Mouse (Mus musculus): ENCODE data around the gene Kcnk13. TPM values are rescaled to one million over a fixed set of nuclear protein-coding genes. Genes with fewer than 3 reads are reported as not detected.
"Not testable (repeated sequence)": the region's sequence is repeated elsewhere in the genome, so short reads cannot be mapped to it uniquely, and the experiment has no call there.

The Kcnk13 gene
- polyA plus RNA-seq, 1 experiment from 2014 or later: 0.66 TPM

DNA sequence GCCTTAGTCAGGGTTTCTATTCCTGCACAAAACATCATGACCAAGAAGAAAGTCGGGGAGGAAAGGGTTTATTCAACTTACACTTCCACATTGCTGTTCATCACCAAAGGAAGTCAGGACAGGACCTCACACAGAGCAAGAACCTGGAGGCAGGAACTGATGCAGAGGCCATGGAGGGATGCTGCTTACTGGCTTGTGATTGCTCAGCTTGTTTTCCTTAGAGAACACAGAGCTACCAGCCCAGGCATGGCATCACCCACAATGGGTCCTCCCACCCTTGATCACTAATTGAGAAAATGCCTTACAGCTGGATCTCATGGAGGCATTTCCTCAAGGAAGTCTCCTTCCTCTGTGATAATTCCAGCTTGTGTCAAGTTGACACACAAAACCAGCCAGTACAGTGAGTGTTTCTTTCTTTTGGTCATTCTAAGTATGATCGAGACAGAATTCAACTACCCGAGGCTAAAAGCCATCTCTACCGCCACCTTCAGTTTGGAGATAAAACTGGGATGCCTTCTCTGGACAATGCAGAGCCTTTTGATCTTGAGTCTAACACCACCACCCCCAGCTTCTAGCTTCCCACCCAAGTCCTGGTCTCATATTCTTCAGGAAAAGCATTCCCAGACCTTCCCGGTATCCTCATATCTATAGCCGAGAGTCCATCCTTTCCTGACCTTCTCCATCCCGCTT is 7.1 kb downstream of the Kcnk13 start:
- not testable (repeated sequence) for H3K27ac ChIP-seq (ENCODE audit: low read depth, low read length); H3K36me3 ChIP-seq (ENCODE audit: control insufficient read depth, insufficient read depth, low read length); ATAC-seq (ENCODE audit: insufficient read depth, low FRiP score, low TSS enrichment); H3K9me3 ChIP-seq (ENCODE audit: control insufficient read depth, low read length); H3K4me3 ChIP-seq (ENCODE audit: low read depth, low read length); DNase-seq (ENCODE audit: low spot score); H3K9ac ChIP-seq (ENCODE audit: low read length); H3K4me2 ChIP-seq (ENCODE audit: low read depth); H3K4me1 ChIP-seq (ENCODE audit: control insufficient read depth, insufficient read depth, low read length)
- WGBS: 79% methylated on average over 7 of the region's 7 CpGs
- H3K27me3 ChIP-seq (ENCODE audit: control insufficient read depth, insufficient read depth, low read length): peaks cover 24% of the 10 kb centered on the region

DNA sequence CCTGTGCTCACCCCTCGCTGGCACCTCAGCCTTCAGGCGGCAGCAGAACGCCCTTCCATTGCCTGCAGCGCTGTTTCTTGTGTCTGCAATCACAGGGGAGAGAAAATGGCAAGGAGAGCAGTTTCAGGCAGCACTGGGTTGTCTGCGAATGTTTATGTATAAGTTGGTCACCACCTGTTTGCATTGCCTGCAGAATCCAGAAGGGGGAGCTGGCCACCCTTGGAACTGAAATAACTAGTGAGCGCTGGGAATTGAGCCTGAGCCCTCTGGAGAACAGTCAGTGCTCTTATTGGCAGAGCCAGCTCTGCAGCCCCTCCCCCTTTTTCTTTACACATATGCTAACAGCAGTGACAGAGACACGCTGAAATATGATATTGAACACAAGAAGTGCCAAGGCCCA is 8.5 kb downstream of the Kcnk13 start:
- Histone ChIP-seq H3K9ac (ENCODE audit: low read length) (no peak overlapping the region), H3K36me3 (ENCODE audit: control insufficient read depth, insufficient read depth, low read length) (no peaks in the 10 kb centered on the region), H3K9me3 (ENCODE audit: control insufficient read depth, low read length) (no peaks in the 10 kb centered on the region), H3K27ac (ENCODE audit: low read depth, low read length) (no peak overlapping the region), H3K27me3 (ENCODE audit: control insufficient read depth, insufficient read depth, low read length) (peaks cover 9% of the 10 kb centered on the region), H3K4me1 (ENCODE audit: control insufficient read depth, insufficient read depth, low read length) (no peaks in the 10 kb centered on the region), H3K4me2 (ENCODE audit: low read depth) (no peak overlapping the region), H3K4me3 (ENCODE audit: low read depth, low read length) (no peak overlapping the region)
- DNase-seq (ENCODE audit: low spot score) (no peak), ATAC-seq (ENCODE audit: insufficient read depth, low FRiP score, low TSS enrichment) (no peak)
- 59% methylated on average over 7 of the region's 7 CpGs for WGBS

DNA sequence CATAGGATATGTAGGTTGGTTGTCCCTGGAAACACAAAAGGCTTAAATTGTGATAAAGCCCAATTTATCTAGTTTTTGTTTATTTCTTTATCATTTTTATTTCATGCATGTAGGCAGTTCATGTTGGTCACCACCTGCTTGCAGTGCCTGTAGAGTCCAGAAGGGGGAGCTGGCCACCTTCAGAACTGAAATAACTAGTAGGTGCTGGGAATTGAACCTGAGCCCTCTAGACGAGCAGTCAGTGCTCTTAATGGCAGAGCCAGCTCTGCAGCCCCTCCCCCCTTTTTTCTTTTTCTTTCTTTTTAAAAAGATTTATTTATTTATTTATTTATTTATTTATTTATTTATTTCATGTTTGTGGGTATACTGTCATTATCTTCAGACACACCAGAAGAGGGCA is 9.4 kb downstream of the Kcnk13 start:
- H3K36me3 ChIP-seq (ENCODE audit: control insufficient read depth, insufficient read depth, low read length): no peaks in the 10 kb centered on the region
- no peak overlapping the region for H3K4me3 ChIP-seq (ENCODE audit: low read depth, low read length)
- DNase-seq (ENCODE audit: low spot score) (no peak), ATAC-seq (ENCODE audit: insufficient read depth, low FRiP score, low TSS enrichment) (no peak)
- no peaks in the 10 kb centered on the region for H3K4me1 ChIP-seq (ENCODE audit: control insufficient read depth, insufficient read depth, low read length)
- peaks cover 5% of the 10 kb centered on the region for H3K27me3 ChIP-seq (ENCODE audit: control insufficient read depth, insufficient read depth, low read length)
- no peaks in the 10 kb centered on the region for H3K9me3 ChIP-seq (ENCODE audit: control insufficient read depth, low read length)
- no peak overlapping the region for H3K9ac ChIP-seq (ENCODE audit: low read length)
- no peak overlapping the region for H3K4me2 ChIP-seq (ENCODE audit: low read depth)
- 82% methylated on average over 1 of the region's 1 CpGs for WGBS
- no peak overlapping the region for H3K27ac ChIP-seq (ENCODE audit: low read depth, low read length)

DNA sequence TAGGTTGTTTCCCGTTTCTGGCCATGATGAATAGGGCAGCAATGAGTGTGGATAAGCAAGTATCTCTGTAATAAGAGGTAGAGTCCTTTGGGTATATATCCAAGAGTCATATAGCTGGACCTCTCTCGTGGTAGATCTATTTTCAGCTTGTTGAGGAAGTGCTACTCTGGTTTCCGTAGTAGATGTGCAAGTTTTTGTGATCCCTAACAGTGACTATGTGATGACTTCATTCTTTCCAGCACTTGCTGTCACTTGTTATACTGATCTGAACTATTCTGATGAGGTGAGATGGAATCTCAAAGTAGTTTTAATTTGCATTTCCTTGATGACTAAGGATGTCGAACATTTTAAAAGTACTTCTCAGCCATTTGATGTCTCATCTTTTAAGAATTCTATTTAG is 15.2 kb downstream of the Kcnk13 start:
- Histone ChIP-seq H3K27ac (ENCODE audit: low read depth, low read length) (no peak overlapping the region), H3K36me3 (ENCODE audit: control insufficient read depth, insufficient read depth, low read length) (no peaks in the 10 kb centered on the region), H3K9me3 (ENCODE audit: control insufficient read depth, low read length) (no peaks in the 10 kb centered on the region), H3K9ac (ENCODE audit: low read length) (no peak overlapping the region), H3K4me3 (ENCODE audit: low read depth, low read length) (no peak overlapping the region), H3K4me1 (ENCODE audit: control insufficient read depth, insufficient read depth, low read length) (no peaks in the 10 kb centered on the region), H3K27me3 (ENCODE audit: control insufficient read depth, insufficient read depth, low read length) (no peaks in the 10 kb centered on the region), H3K4me2 (ENCODE audit: low read depth) (no peak overlapping the region)
- DNase-seq (ENCODE audit: low spot score) (no peak), ATAC-seq (ENCODE audit: insufficient read depth, low FRiP score, low TSS enrichment) (no peak)
- WGBS: 88% methylated on average over 4 of the region's 4 CpGs

DNA sequence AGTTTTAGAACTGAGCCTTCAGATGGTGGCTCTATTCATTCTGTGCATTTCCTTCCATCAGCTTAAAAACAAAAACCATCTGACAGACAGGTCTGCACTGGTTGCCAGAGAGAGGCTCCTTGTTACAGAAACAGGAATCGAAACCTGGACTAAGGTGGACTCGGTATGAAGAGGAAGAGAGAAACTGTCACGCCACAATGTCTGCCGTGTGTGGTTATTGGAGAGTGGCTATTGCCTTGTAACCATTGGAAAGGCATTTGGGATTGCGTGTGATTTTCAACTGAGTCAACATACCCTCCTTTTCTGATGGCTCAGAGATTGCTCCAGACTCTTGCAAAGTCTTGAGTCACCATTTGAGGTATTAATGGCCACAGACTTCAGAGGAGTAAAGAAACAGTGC is 22.5 kb downstream of the Kcnk13 start:
- WGBS: 94% methylated on average over 5 of the region's 5 CpGs
- ATAC-seq (ENCODE audit: insufficient read depth, low FRiP score, low TSS enrichment): no peak
- DNase-seq (ENCODE audit: low spot score): no peak

DNA sequence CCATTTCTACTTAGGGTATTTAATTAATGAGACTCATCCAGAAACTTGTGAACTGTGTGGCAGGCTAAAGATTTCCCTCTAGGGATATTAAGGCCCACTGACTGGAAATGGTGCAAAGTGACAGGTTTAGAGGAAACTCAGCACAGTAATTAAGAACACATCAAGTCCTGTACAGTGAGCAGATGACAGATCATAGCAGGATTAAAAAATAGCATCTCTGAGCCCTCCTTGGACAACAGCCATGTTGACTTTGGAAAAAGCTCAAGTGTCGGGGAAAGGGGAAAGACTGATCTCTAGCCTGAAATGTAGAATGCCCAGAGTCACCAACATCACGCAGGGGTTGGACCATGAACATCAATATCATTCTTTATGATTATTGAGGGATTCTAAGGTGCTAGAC is 23.8 kb downstream of the Kcnk13 start:
- Histone ChIP-seq H3K4me2 (ENCODE audit: low read depth) (no peak overlapping the region), H3K27me3 (ENCODE audit: control insufficient read depth, insufficient read depth, low read length) (no peaks in the 10 kb centered on the region), H3K9ac (ENCODE audit: low read length) (no peak overlapping the region), H3K36me3 (ENCODE audit: control insufficient read depth, insufficient read depth, low read length) (no peaks in the 10 kb centered on the region), H3K4me3 (ENCODE audit: low read depth, low read length) (no peak overlapping the region), H3K27ac (ENCODE audit: low read depth, low read length) (no peak overlapping the region), H3K4me1 (ENCODE audit: control insufficient read depth, insufficient read depth, low read length) (no peaks in the 10 kb centered on the region), H3K9me3 (ENCODE audit: control insufficient read depth, low read length) (no peaks in the 10 kb centered on the region)
- DNase-seq (ENCODE audit: low spot score) (no peak), ATAC-seq (ENCODE audit: insufficient read depth, low FRiP score, low TSS enrichment) (no peak)
- 91% methylated on average over 2 of the region's 2 CpGs for WGBS

More for the DNA sequence above, 22.5 kb downstream of the Kcnk13 start:
- H3K4me1 ChIP-seq (ENCODE audit: control insufficient read depth, insufficient read depth, low read length): no peaks in the 10 kb centered on the region
- no peaks in the 10 kb centered on the region for H3K27me3 ChIP-seq (ENCODE audit: control insufficient read depth, insufficient read depth, low read length)
- no peak overlapping the region for H3K4me3 ChIP-seq (ENCODE audit: low read depth, low read length)
- no peaks in the 10 kb centered on the region for H3K36me3 ChIP-seq (ENCODE audit: control insufficient read depth, insufficient read depth, low read length)
- no peak overlapping the region for H3K27ac ChIP-seq (ENCODE audit: low read depth, low read length)
- H3K9me3 ChIP-seq (ENCODE audit: control insufficient read depth, low read length): no peaks in the 10 kb centered on the region
- no peak overlapping the region for H3K4me2 ChIP-seq (ENCODE audit: low read depth)
- H3K9ac ChIP-seq (ENCODE audit: low read length): no peak overlapping the region

DNA sequence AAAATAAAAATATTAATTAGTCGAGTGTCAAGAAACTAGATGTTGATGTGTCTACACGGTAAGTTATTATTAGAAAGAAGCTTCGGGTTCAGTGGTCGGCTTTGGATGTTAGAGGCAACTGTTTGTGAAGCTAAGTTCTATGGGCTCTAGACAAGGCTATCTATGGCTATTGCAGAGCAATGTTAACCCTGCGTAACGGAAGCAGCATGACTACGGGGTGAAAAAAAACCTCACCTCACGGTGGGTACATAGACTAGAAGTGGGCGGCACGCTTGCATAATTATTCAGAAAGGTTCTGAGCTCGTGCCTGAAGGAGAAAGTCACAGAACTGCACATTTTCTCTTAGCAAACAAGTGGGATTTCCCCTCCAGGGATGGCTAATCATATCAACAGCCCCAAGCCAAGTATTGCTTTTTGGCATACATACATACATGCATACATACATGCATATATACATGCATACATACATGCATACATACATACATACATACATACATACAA is 28.1 kb downstream of the Kcnk13 start:
- 94% methylated on average over 11 of the region's 11 CpGs for WGBS

DNA sequence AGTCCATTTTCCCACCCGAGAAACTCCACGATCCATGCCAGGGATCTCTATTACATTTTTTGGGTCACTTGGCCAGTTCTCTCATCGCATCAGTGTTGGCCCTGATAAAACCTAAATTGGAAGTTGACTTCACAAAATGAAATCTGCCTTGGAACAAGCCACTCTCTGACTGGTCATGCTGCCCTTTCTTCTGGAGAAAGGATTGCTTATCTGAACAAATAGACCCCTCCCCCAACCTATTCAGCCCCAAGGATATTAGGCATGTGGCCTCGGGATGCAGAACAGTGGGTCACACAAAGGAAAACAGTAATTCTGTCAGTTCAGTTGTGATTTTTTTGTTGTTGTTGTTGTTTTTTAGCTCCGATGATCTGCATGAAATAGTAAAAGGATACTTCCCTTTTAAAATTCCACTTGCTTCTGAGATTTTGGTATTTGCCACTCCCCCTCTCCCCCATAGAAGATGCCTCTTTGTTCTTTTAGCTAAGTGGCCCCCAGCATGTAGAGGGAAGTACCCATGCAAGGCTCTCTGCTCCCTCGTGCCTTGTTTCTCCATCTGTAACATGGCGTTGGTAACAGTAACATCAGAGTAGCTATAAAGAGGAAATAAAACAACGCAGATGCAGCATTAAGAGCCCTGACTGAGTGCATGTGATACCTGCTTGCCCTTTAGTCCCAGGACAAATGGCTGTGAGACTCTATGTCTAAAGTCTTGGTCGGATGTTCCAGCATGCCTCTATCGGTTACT is 29.0 kb downstream of the Kcnk13 start:
- ATAC-seq (ENCODE audit: insufficient read depth, low FRiP score, low TSS enrichment): no peak
- no peaks in the 10 kb centered on the region for H3K27me3 ChIP-seq (ENCODE audit: control insufficient read depth, insufficient read depth, low read length)
- no peak overlapping the region for H3K9ac ChIP-seq (ENCODE audit: low read length)
- 77% methylated on average over 10 of the region's 10 CpGs for WGBS
- no peaks in the 10 kb centered on the region for H3K9me3 ChIP-seq (ENCODE audit: control insufficient read depth, low read length)
- no peaks in the 10 kb centered on the region for H3K36me3 ChIP-seq (ENCODE audit: control insufficient read depth, insufficient read depth, low read length)
- H3K27ac ChIP-seq (ENCODE audit: low read depth, low read length): no peak overlapping the region
- DNase-seq (ENCODE audit: low spot score): no peak
- H3K4me2 ChIP-seq (ENCODE audit: low read depth): no peak overlapping the region
- H3K4me1 ChIP-seq (ENCODE audit: control insufficient read depth, insufficient read depth, low read length): no peaks in the 10 kb centered on the region
- H3K4me3 ChIP-seq (ENCODE audit: low read depth, low read length): no peak overlapping the region

More for the DNA sequence above, 28.1 kb downstream of the Kcnk13 start:
- Histone ChIP-seq H3K27me3 (ENCODE audit: control insufficient read depth, insufficient read depth, low read length) (no peaks in the 10 kb centered on the region), H3K36me3 (ENCODE audit: control insufficient read depth, insufficient read depth, low read length) (no peaks in the 10 kb centered on the region), H3K9ac (ENCODE audit: low read length) (no peak overlapping the region), H3K9me3 (ENCODE audit: control insufficient read depth, low read length) (no peaks in the 10 kb centered on the region), H3K27ac (ENCODE audit: low read depth, low read length) (no peak overlapping the region), H3K4me2 (ENCODE audit: low read depth) (no peak overlapping the region), H3K4me3 (ENCODE audit: low read depth, low read length) (no peak overlapping the region), H3K4me1 (ENCODE audit: control insufficient read depth, insufficient read depth, low read length) (no peaks in the 10 kb centered on the region)
- no peak for DNase-seq (ENCODE audit: low spot score)
- no peak for ATAC-seq (ENCODE audit: insufficient read depth, low FRiP score, low TSS enrichment)

DNA sequence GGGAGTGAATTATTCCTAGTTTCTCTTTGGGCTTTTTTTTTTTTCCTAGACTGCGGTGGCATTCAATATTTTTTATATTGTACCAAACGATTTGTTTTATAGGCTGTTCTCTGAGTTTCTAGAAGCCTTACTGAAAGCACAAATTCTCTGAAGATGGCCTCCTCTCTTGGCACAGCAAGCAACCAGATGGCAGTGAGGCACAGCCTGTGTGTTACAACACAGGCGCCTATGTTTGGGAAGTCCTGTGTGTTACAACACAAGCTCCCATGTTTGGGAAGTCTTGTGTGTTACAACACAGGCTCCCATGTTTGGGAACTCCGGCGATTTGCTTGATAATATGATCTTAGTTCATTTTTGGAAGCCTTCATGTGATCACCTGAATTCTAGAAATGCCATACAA is 31.7 kb downstream of the Kcnk13 start:
- Histone ChIP-seq H3K36me3 (ENCODE audit: control insufficient read depth, insufficient read depth, low read length) (no peaks in the 10 kb centered on the region), H3K9me3 (ENCODE audit: control insufficient read depth, low read length) (no peaks in the 10 kb centered on the region), H3K27ac (ENCODE audit: low read depth, low read length) (no peak overlapping the region), H3K9ac (ENCODE audit: low read length) (no peak overlapping the region), H3K4me2 (ENCODE audit: low read depth) (no peak overlapping the region), H3K27me3 (ENCODE audit: control insufficient read depth, insufficient read depth, low read length) (no peaks in the 10 kb centered on the region), H3K4me1 (ENCODE audit: control insufficient read depth, insufficient read depth, low read length) (no peaks in the 10 kb centered on the region), H3K4me3 (ENCODE audit: low read depth, low read length) (no peak overlapping the region)
- 92% methylated on average over 5 of the region's 5 CpGs for WGBS
- ATAC-seq (ENCODE audit: insufficient read depth, low FRiP score, low TSS enrichment) (no peak), DNase-seq (ENCODE audit: low spot score) (no peak)
